Mouse (Mus musculus) right cerebral cortex, postnatal 10 days (tissue): ENCODE data around the gene Shc3.

Experiments
- DNase-seq, 2 experiments: peaks; one replicate each; pipeline ENCODE4 v3.0.0; 2021; ENCODE audit warnings: low spot score in 2 of 2

Gene Shc3

GRCm38 (mm10) chr13:51485291-51485690 is 83.9 kb downstream of the Shc3 start:
- peak in 1 of 2 experiments; percentile 12 for DNase-seq

GRCm38 (mm10) chr13:51482786-51483185 is 86.4 kb downstream of the Shc3 start:
- DNase-seq = peak in 1 of 2 experiments; percentile 10

GRCm38 (mm10) chr13:51480341-51481011 is 88.7 kb downstream of the Shc3 start:
- DNase-seq = peak; percentile 16 to 17

GRCm38 (mm10) chr13:51479826-51480225 is 89.4 kb downstream of the Shc3 start:
- peak; percentile 57 to 63 for DNase-seq

GRCm38 (mm10) chr13:51476991-51477390 is 92.2 kb downstream of the Shc3 start:
- DNase-seq = peak in 1 of 2 experiments; percentile 13

GRCm38 (mm10) chr13:51468697-51469250 is 100.4 kb downstream of the Shc3 start:
- DNase-seq = peak in 1 of 2 experiments; percentile 11

- peak in 1 of 2 experiments; percentile 11 for DNase-seq
Measured at GRCm38 (mm10) chr13:51466117-51466841, 102.9 kb downstream of the Shc3 start.

- DNase-seq = no peak
Measured at GRCm38 (mm10) chr13:51464294-51464693, 104.9 kb downstream of the Shc3 start.

- DNase-seq = peak in 1 of 2 experiments; percentile 13
Measured at GRCm38 (mm10) chr13:51456190-51456878, 112.9 kb downstream of the Shc3 start.

GRCm38 (mm10) chr13:51446550-51446949 is 122.7 kb downstream of the Shc3 start:
- no peak for DNase-seq

- DNase-seq = peak in 1 of 2 experiments; percentile 37
Measured at GRCm38 (mm10) chr13:51442922-51443321, 126.3 kb downstream of the Shc3 start.

- DNase-seq = peak; percentile 22 to 27
Measured at GRCm38 (mm10) chr13:51437105-51438085, 131.8 kb downstream of the Shc3 start.

- DNase-seq = no peak
Measured at GRCm38 (mm10) chr13:51435146-51435545, 134.1 kb downstream of the Shc3 start.

- no peak for DNase-seq
Measured at GRCm38 (mm10) chr13:51434460-51434859, 134.8 kb downstream of the Shc3 start.

GRCm38 (mm10) chr13:51433371-51433770 is 135.8 kb downstream of the Shc3 start:
- DNase-seq = no peak

- DNase-seq = no peak
Measured at GRCm38 (mm10) chr13:51425662-51426443, 143.4 kb downstream of the Shc3 start.

- DNase-seq = peak in 1 of 2 experiments; percentile 58
Measured at GRCm38 (mm10) chr13:51424647-51425046, 144.6 kb downstream of the Shc3 start.

GRCm38 (mm10) chr13:51423647-51424046 is 145.6 kb downstream of the Shc3 start:
- DNase-seq = no peak

- DNase-seq = peak; percentile 65 to 78
Measured at GRCm38 (mm10) chr13:51420861-51421260, 148.4 kb downstream of the Shc3 start.

GRCm38 (mm10) chr13:51419501-51419900 is 149.7 kb downstream of the Shc3 start:
- DNase-seq = peak in 1 of 2 experiments; percentile 44
